Mouse (Mus musculus) monocyte, adult 5-6 weeks (primary cell): ENCODE data around the gene Aldh16a1. TPM values are rescaled to one million over a fixed set of nuclear protein-coding genes. Genes with fewer than 3 reads are reported as not detected.

Experiments
- ATAC-seq: fragments of 153-309, 156-312 bp; replicated peaks from 2 replicates; pipeline ENCODE4 v1.8.0; 2017; ENCODE audit warnings: mild to moderate bottlenecking; ENCODE audit not compliant: low TSS enrichment, insufficient number of reproducible peaks, severe bottlenecking, poor library complexity, low FRiP score
- total RNA-seq: library from RNA; stranded (forward); fragments of 200-1000, 200-491, 200-594 nt; gene quantifications from 3 replicates; pipeline ENCODE4 v1.2.3, GENCODE M21; 2017

Gene Aldh16a1
- total RNA-seq, 1 experiment from 2014 or later: 28.6 TPM

- no peak for ATAC-seq
Observed at GRCm38 (mm10) chr7:45141914-45142313, 12.5 kb downstream of the Aldh16a1 start.

- ATAC-seq: no peak
Observed at GRCm38 (mm10) chr7:45141319-45141718, 13.1 kb downstream of the Aldh16a1 start.

- no peak for ATAC-seq
Observed at GRCm38 (mm10) chr7:45139904-45140723, 14.3 kb downstream of the Aldh16a1 start.

GRCm38 (mm10) chr7:45138403-45138802, 16.0 kb downstream of the Aldh16a1 start:
- ATAC-seq: no peak

GRCm38 (mm10) chr7:45137171-45138006, 17.0 kb downstream of the Aldh16a1 start:
- ATAC-seq: no peak

DNA sequence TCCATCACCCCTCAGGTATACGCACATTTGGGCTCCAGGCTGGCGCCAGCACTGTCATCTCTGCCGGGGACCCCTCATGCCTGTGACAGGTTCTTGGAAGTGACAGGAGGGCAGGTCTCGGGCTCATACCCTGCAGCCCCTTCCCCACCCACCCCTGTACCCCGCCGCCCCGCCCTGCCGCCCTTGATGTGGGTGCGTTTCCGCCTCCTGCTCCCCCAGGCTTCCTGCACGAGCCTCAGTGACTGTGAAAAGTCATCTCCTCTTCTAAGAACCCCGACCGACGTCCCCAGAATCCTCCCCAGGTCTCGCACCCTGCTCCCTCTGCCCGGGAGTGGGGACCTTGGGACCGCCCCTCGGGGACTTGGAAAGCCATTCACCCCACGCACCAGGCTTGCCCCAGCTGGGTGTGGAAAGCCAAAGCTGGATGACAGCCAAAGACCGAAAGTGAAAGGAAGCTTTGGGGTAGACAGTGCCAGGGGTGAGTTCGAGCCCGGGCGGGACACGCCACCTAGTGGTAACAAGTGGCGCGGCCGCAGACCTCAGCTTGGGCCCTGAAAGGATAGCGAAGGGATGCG, 18.3 kb downstream of the Aldh16a1 start, which contains the start of the genes Gm45713 and Flt3l:
Gene Gm45713 (minus strand): TSS at position 239 of the 575 bp plus-strand sequence.
Gene Flt3l (minus strand): TSS at position 440 of the 575 bp plus-strand sequence.
- peak; percentile 92 for ATAC-seq

DNA sequence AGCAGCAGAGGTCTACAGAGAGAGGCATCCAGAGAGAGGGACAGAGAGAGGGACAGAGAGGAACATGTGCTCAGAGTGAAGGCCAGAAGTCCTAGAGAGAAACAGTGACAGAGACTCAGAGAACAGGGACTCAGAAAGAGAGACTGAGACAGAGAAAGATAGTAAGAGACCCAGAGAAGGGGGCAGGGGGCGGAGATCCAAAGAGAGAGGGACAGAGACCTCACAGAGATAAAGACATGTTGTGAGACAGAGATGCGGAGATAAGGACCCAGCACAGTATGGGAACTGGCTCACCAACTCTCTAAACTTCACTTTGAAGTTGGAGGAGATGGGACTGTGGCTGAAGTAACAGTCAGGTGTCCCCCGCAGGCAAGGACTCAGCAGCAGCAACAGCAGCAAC, 19.0 kb downstream of the Aldh16a1 start:
- ATAC-seq: no peak

GRCm38 (mm10) chr7:45134544-45135026, 19.8 kb downstream of the Aldh16a1 start:
- no peak; the same call in 1 of the 2 replicates for ATAC-seq

DNA sequence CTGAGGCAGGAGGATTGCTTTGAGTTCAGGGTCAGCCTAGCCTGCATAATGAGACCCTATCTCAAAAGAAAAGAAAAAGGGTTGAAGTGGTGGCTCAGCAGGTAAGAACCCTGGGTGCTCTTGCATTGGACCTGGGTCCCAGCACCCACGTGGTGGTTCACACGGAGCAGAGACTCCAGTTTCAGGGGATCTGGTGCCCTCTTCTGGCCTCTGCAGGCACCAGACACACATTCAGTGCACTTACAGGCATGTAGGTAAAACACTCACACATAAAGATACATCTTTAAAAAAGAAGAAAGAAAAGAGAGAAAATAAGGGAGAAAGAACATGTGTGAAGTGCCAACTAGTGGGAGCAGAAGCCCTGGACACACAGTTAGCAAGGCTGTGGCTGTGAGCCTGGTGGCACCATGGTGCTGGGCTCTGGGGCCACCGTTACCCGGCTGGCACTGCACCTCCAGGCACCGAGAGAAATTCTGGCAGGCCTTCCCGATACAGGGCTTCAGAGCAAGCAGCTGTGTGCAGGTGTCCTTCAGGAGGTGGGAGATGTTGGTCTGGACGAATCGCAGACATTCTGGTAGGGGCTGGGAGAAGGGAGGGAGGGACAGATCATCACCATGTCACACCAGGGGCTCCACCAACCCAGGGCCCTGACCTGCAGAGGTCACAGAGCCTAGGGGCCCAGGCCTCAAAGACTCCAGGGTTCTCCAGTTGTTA, 20.8 kb downstream of the Aldh16a1 start:
- ATAC-seq: no peak

DNA sequence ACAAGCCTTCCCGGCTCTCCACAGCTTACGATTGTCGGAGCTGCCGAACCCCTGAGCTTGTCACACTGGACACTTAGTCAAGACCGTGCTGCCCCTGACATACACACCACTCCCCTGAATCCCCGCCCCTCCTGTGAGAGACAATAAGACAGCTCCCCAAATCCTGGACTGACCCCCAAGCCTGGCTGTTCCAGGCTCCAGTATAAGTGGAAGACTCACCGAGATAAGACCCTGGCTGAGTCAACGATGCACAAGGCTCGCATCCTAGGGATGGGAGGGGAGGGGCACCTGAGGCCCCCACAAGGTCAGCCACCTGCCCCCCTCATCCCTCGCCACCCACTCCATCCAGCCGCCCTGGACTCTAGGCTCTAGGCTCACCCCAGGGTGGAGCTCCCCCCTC, 22.5 kb downstream of the Aldh16a1 start:
- no peak for ATAC-seq

DNA sequence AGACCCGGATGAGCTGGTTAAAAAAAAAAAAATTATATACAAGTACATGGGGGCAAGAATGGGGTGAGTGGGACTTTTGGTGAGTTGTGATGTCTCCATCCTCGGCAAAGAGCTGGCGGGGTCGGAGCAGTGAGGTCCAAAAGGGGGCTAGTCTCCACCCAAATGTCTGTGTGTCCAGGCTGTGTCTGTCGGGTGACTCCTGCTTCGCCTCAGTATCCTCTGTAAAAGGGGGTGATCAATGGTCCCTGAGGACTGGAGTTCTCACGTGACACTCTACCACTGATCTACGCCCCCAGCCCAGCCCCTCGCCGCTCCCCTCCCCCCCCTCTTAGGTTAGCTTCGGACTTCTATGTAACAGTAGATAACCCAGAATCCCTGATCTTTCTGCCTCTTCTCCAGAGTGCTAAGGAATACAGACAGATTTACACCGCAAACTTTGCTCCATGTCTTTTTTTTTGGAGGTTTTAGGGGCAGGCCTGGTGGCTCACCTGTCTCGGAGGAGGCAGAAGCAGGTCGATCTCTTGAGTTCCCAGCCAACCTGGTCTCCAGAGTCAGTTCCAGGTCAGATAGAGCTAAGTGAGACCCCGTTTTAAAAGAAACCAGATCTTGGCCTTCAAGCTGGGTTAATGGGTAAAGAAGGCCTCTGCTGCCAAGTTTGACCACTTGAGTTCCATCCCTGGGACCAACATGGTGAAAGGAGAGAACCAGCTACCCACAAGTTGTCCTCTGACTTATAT, 24.4 kb downstream of the Aldh16a1 start:
- no peak for ATAC-seq

- ATAC-seq: no peak
Observed at GRCm38 (mm10) chr7:45129318-45129717, 25.1 kb downstream of the Aldh16a1 start.

DNA sequence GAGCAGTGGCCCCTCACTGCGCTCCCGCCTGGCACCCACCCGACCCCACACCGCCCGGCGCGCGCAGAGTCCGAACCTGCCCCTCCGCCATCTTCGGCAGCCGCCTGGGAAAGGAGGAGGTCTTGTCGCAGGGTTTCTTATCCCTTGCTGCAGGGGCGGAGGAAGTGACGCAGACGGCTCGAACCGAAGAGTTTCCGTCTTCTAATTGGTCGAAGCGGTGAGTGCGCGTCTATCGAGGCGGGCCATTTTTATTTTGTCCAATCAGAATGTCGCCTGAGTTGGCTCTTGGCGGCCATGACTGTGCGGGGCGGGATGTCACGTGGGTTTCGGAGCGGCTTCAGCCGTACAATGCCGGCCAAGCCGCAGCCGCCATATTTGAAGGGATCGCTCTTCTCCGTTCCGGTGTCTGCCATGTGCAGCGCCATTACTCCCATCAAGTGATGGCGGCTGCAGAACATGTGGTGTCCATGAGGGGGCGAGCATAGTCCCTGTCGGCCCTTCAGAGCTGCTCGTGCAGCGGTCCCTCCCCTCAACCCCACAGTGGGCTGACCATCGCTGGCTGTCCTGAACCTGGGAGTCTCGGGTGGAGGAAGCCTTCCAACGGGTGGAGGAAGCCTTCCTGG, 25.6 kb downstream of the Aldh16a1 start, which contains the start of gene Rpl13a:
Gene Rpl13a (minus strand): TSS at position 138 of the 623 bp plus-strand sequence.
- peak; percentile 86 for ATAC-seq

DNA sequence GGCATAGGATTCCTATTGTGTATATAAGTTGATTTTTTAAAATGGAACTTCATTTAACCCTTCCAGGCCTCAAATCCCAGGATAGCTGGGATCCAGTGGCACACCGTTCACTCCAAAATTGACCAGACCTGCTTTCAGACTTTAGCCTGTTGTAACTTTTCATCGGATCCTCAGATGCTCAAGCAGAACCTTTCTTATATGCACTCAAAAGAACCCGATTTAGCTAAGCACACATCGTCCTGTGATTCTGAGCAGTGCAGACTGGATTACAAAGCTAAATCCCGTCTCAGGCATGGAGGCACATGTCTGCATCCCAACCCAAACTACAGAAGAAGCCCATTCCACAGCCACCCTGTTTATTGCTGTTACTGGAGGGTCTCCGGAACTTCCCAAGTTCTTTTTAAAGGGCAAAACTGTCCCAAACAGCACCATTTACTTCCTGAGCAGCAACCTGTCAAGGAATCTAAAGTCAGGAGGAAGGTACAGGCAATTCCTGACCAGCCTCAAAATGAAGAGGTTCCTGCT, 26.6 kb downstream of the Aldh16a1 start:
- no peak for ATAC-seq

DNA sequence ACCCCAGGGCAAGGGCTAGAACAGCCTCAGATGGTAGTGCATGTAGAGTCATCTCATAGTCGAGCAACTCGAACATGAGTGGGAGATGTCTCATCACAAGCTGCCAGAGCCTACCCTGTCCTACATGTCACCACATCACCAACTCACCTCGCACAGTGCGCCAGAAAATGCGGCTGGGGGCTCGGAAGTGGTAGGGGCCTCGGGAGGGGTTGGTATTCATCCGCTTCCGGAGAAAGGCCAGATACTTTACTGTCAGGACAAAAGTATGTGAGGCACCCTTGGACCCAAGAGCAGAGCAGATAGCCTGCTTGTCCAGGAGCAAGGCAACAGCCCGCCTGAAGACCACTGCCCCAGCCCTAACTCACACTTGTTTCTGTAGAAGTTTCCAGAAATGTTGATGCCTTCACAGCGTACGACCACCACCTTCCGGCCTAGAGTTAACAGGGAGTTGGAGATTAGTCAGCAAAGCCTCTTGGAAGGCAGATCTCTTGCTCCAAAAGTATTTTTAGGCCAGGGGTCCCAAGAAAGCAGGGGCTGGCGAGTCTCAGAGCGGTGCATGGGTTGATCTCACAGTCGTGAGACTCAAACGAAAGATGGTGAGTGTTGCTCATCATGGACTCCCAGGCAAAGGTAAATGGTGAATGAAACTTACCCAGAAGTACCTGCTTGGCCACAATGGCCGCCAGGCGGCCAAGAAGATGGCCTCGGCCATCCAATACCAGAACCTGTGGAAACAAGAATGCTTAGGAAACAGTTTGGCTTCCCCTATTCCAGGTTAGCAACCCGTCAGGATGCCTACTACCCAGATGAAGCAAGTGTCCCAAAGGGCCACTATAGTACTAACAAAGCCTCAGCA, 27.3 kb downstream of the Aldh16a1 start:
- no peak for ATAC-seq

GRCm38 (mm10) chr7:45126147-45126843, 28.1 kb downstream of the Aldh16a1 start:
- ATAC-seq: no peak
